Mouse (Mus musculus) brain, embryonic 14.5 days (tissue): Measurements from ENCODE around the gene Zbtb20.

Experiments
- CTCF ChIP-seq: fragments of 200-500 bp; IDR thresholded peaks from 2 replicates; pipeline ENCODE4 v1.5.1; 2012; ENCODE audit warnings: inconsistent platforms, mild to moderate bottlenecking, moderate library complexity, borderline replicate concordance; ENCODE audit not compliant: insufficient read depth, insufficient read length; ENCODE audit errors: extremely low read depth
- POLR2A ChIP-seq: fragments of 200-500 bp; IDR thresholded peaks from 2 replicates; pipeline ENCODE4 v1.6.1; 2012; ENCODE audit warnings: mild to moderate bottlenecking, inconsistent platforms, borderline replicate concordance; ENCODE audit not compliant: poor library complexity, insufficient read depth, insufficient read length, severe bottlenecking; ENCODE audit errors: extremely low read depth

DNA sequence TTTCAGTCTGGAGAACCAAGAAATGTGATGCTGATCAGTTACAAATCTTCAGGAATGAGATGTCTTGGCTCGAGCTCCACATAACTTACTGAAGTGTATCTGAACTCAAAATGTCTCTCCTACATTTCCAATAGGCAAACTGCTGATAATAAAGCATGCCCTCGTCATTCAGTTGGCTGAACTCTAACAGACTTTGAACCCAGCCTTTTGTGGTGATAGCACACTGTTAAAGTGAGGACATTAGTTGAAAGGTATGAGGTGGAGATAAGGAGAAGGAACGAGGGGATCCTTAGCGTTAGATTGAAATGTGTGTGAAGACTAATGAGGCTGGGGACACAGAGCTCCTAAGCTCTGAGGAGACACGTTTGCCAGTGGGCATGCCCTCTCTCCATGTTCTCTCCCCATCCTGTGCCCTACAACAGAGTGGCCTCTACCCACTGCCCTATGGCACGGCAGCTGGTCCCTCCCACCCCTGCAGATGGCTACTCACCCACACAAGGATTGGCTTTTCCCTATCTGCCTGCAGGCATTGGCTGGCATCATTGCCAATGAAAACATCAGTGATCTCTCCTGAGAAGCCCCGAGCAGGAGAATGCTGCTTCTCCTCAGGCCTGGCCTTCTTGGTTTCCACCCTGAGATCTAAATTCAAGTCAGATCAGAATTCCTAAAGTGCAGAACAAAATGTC, 721.8 kb downstream of the Zbtb20 start:
- no peak for TF ChIP-seq POLR2A
- TF ChIP-seq CTCF: no peak
